Mouse (Mus musculus) stomach, postnatal 0 days (tissue): Measurements from ENCODE around the gene Pcmtd2.

Experiments used
- CTCF ChIP-seq: IDR thresholded peaks from 2 replicates; pipeline ENCODE4 v1.5.1; 2016; ENCODE audit warnings: antibody characterized with exemption, low read depth, mild to moderate bottlenecking, moderate library complexity
- EP300 ChIP-seq: optimal IDR thresholded peaks from 2 replicates; pipeline ENCODE3; 2016; ENCODE audit warnings: antibody characterized with exemption

DNA sequence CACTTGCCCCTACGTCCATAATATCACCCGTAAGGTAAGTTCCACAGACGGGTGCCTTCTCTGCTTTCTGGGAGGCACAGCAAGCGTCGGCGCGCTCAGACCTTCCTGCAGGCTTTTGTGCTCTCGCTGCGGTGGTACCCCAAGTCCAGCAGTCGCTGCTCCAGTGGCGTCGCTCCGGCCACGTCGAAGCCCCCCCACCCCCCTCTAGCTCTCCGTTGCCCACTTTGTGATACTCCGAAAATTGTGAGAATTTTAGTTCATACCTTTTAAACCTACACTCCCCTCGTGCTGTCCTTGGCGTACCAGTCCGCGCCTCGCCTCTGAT lies 26.8 kb downstream of the Pcmtd2 start:
- TF ChIP-seq CTCF: no peak
- TF ChIP-seq EP300: no peak
